Mouse (Mus musculus): Measurements from ENCODE around the gene Tekt5.

Tekt5 gene

GRCm38 (mm10) chr16:10394699-10395540, at the start of gene Tekt5:
Gene Tekt5, minus strand, starts transcription at chr16:10395490.
- DNase-seq, result peak; percentile 70 to 80

- no peak for DNase-seq
Measured at GRCm38 (mm10) chr16:10443723-10444122, 48.4 kb upstream of the Tekt5 start.

GRCm38 (mm10) chr16:10441761-10442160, 46.5 kb upstream of the Tekt5 start:
- no peak for DNase-seq

- DNase-seq, result no peak
Measured at GRCm38 (mm10) chr16:10441328-10441727, 46.0 kb upstream of the Tekt5 start.

GRCm38 (mm10) chr16:10438055-10438454, 42.8 kb upstream of the Tekt5 start:
- peak in 1 of 2 experiments; percentile 12 for DNase-seq

GRCm38 (mm10) chr16:10436166-10436565, 40.9 kb upstream of the Tekt5 start:
- peak; percentile 74 to 76 for DNase-seq

- no peak for DNase-seq
Measured at GRCm38 (mm10) chr16:10433344-10433743, 38.1 kb upstream of the Tekt5 start.

GRCm38 (mm10) chr16:10432387-10432786, 37.1 kb upstream of the Tekt5 start:
- DNase-seq, result no peak

GRCm38 (mm10) chr16:10431911-10432310, 36.6 kb upstream of the Tekt5 start:
- no peak for DNase-seq

- DNase-seq, result no peak
Measured at GRCm38 (mm10) chr16:10420447-10421054, 25.3 kb upstream of the Tekt5 start.

GRCm38 (mm10) chr16:10417723-10418259, 22.5 kb upstream of the Tekt5 start:
- no peak for DNase-seq

GRCm38 (mm10) chr16:10416866-10417265, 21.6 kb upstream of the Tekt5 start:
- peak in 1 of 2 experiments; percentile 38 for DNase-seq

- peak; percentile 54 to 82 for DNase-seq
Measured at GRCm38 (mm10) chr16:10415976-10416375, 20.7 kb upstream of the Tekt5 start.

- DNase-seq, result peak; percentile 96 to 97
Measured at GRCm38 (mm10) chr16:10411764-10412746, 16.8 kb upstream of the Tekt5 start, which contains the start of gene Nubp1. Gene Nubp1, plus strand, starts transcription at chr16:10411948.

GRCm38 (mm10) chr16:10399160-10399559, 3.9 kb upstream of the Tekt5 start:
- peak; percentile 75 to 92 for DNase-seq

GRCm38 (mm10) chr16:10398755-10399154, 3.5 kb upstream of the Tekt5 start:
- no peak for DNase-seq

GRCm38 (mm10) chr16:10392587-10392986, 2.7 kb downstream of the Tekt5 start:
- no peak for DNase-seq

- no peak for DNase-seq
Measured at GRCm38 (mm10) chr16:10388634-10389365, 6.5 kb downstream of the Tekt5 start.

GRCm38 (mm10) chr16:10385261-10385660, 10.0 kb downstream of the Tekt5 start:
- DNase-seq, result no peak

- no peak for DNase-seq
Measured at GRCm38 (mm10) chr16:10384544-10384943, 10.7 kb downstream of the Tekt5 start.

GRCm38 (mm10) chr16:10384060-10384497, 11.2 kb downstream of the Tekt5 start:
- peak; percentile 20 to 49 for DNase-seq

- DNase-seq, result no peak
Measured at GRCm38 (mm10) chr16:10379531-10379930, 15.8 kb downstream of the Tekt5 start.
